Mouse (Mus musculus): ENCODE results near the gene Brms1. TPM values are rescaled to one million over a fixed set of nuclear protein-coding genes. Genes with fewer than 3 reads are reported as not detected.
"Not testable (repeated sequence)": the region's sequence is repeated elsewhere in the genome, so short reads cannot be mapped to it uniquely, and the experiment has no call there.

Brms1 gene
- total RNA-seq, 2 experiments from 2014 or later, result 0.96 to 12.7 TPM

DNA sequence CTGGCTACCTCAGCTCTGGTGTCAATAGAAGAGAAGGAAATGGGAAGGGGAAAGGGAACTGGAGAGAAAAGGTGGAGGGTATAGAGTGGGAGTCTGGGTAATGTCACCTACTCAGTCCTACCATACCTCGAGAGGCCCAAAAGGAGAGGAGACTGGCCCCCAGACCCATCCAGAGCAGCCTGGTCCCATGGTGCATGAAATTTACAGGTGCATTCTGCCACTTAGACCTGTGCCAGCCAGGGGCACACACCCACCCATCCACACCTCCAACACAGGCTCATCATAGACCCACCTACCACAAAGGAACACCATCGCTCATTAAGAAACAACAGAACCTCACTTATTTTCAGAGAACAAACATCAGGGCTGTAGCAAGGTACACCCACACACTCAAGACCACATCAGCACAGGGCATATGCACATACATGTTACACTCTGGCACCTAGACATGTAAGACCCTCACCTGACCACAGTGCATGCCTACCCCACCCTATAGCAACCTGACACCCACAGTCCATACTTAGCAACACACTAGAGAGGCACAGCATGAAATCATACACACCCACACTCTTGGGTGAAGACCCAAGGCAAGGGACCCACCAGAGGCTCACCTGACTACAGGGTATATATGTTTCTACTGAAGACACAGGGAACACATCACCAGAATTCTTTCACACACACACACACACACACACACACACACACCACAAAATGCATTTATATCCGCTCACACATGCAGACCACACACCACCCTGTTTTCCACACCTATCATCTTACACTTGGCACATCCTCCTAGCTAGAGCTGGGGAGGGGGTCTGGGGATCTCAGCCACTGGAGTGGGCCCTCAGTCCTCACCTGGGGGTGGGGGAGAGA lies 43.0 kb downstream of the Brms1 start:
- no peak for ATAC-seq (replicated peaks; ENCODE audit: low FRiP score, poor library complexity, severe bottlenecking)

GRCm38 (mm10) chr19:5084834-5085144 lies 43.6 kb downstream of the Brms1 start:
- ATAC-seq (replicated peaks; ENCODE audit: low FRiP score, poor library complexity, severe bottlenecking), result no peak

DNA sequence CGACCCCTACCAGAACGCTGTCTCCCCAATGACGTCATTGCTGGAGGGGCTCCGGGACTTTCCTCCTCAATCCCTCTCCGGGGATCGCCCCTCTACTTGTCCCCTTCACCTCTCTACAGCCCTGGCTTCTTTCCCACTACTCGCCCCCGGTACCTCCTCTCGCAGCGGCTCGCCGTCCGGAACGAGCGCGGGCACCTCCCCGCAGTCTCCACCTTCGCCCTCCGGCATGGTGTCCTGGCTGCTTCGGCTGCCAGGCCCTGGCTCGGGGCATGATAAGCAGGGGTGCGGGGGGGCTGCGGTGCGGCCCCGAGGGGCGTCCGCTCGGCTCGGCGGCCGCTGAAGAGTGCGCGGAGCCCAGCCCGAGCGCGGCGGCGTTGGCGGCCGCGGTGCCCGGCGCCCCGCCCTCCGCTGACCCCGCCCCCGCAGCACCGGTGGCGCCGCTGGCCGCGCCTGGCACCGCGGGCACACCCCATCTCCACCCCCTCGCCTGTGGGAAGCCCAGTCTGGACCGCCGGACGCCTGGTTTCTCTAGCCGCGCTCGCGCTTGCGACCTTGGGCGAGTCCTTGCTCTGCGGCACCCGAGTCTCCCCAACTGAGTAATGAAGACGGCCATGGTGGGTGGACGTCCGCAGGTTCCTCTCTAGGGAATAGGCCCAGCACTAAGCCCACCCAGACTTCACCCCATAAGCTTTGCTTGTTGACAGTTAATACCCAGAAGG lies 44.1 kb downstream of the Brms1 start, which contains the start of gene Tmem151a:
Tmem151a (minus strand) TSS at position 387 of the 719 bp plus-strand sequence.
- ATAC-seq (replicated peaks; ENCODE audit: low FRiP score, poor library complexity, severe bottlenecking), result 0 out of 2 replicates have a peak, but pooled peaks have one; percentile 33

DNA sequence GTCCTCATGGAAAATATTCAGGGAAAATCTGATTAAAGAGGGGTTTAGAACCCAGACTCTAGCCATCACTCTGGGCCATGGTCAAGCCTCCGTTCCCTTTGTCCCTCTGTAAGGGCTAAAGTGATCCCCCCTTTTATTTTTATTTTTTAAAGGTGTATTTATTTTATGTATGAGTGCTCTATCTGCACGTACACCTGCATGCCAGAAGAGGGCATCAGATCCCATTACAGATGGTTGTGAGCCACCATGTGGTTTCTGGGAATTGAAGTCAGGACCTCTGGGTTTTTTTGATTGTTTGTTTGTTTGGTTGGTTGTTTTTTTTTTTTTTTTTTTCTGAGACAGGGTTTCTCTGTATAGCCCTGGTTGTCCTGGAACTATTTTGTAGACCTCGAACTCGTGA lies 45.4 kb downstream of the Brms1 start:
- not testable (repeated sequence) for ATAC-seq (replicated peaks; ENCODE audit: low FRiP score, poor library complexity, severe bottlenecking)

- ATAC-seq (replicated peaks; ENCODE audit: low FRiP score, poor library complexity, severe bottlenecking), result peak; percentile 88
Measured at GRCm38 (mm10) chr19:5087884-5088728, 47.0 kb downstream of the Brms1 start, which contains the start of gene Yif1a. TSS of gene Yif1a (plus strand) at chr19:5088538.

GRCm38 (mm10) chr19:5089324-5089723 lies 48.2 kb downstream of the Brms1 start:
- no peak for ATAC-seq (replicated peaks; ENCODE audit: low FRiP score, poor library complexity, severe bottlenecking)

DNA sequence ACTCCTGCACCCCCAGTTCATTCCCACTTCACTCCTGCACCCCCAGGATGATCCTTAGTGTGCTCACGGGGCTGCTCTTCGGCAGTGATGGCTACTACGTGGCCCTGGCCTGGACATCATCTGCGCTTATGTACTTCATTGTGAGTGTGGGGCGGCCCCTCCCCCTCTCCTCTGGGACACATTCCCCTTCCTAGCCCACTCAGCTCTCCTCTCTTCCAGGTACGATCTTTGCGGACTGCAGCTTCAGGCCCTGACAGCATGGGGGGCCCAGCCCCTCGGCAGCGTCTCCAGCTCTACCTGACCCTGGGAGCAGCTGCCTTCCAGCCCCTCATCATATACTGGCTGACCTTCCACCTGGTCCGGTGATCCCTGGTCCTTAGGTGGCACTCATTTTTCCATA lies 50.9 kb downstream of the Brms1 start:
- no peak for ATAC-seq (replicated peaks; ENCODE audit: low FRiP score, poor library complexity, severe bottlenecking)

DNA sequence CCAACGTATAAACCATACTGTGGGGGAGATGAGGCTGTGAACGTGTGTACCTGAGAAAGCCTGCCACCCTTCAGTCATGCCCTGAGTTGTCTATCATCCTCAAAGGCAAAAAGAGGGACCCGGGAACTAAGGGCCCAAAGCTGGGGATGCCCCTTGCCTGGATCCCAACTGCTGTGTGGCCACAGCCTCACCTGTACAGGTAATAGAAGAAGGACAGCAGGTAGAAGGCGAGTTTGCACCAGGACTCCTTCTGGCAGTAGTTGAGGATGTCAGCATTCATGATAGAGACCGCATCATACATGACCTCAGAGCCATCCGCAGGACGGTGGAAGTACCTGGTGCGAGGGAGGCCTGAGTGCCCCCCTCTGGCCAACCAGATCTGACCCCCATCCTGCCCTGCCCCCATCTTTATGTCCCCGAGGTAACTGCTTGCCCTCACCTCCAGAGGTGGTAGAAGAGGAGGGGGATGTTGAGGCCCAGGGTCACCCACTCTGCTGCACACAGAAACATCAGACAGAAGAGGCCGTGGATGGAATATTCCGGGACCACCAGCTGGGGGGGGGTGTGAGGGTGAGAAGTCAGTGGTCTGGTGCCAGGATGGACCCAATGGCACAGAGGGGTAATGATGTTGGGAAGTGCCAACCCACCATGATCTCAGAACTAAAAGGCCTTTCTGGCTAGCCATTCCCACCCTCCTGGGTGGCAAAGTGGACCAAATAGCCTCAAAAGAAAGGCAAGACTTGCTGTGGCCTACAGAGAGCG lies 52.5 kb downstream of the Brms1 start:
- ATAC-seq (replicated peaks; ENCODE audit: low FRiP score, poor library complexity, severe bottlenecking), result 0 out of 2 replicates have a peak, but pooled peaks have one; percentile 2

DNA sequence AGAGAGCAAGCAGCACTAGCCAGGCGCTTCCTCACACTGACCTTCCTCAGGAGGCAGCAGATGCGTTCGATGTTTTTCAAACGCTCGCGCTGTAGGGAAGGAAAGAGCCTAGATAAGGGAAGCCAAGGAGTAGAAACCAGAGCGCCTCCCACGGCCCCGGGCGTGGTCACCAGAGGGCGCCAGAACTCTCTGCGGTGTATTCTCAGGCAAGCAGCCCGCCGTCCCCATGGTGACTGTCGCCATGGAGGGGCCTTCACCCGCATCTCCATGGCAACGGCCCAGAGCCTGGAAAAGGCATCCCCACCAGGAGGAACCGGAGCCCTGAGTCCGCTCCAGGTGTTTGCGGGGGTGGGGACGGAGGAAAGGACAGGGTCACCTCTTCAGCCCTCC lies 53.1 kb downstream of the Brms1 start:
- ATAC-seq (replicated peaks; ENCODE audit: low FRiP score, poor library complexity, severe bottlenecking), result peak; percentile 74

DNA sequence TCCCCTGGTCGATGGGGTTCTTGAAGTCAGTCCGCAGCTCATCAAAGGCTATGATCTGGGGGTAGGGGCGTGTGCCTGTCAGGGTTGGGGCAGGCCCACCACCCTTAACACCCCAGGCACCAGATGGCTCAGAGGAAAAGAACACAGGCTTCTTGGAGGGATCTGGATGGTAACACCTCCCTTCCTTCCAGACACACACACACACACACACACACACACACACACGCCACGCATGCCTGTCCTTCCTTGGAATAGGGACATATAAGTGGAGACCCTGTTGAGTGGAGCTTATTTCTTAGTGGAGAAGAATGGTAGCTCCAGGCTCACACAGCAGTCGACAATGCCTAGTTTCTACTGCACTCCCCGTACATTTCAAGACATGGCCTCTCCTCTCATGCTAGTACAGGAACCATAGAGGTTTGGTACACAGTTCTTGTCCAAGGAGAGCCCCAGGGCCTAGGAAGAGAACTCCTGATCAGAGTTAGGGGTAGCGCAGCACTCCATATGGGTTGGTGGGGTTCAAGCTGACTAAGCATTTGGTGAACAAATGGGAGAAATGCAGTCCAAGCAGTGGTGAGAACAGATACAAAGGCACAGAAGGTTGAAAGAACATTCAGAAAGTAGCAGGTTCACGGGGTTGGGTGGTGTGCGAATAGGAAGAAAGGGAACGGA lies 53.7 kb downstream of the Brms1 start:
- no peak for ATAC-seq (replicated peaks; ENCODE audit: low FRiP score, poor library complexity, severe bottlenecking)

DNA sequence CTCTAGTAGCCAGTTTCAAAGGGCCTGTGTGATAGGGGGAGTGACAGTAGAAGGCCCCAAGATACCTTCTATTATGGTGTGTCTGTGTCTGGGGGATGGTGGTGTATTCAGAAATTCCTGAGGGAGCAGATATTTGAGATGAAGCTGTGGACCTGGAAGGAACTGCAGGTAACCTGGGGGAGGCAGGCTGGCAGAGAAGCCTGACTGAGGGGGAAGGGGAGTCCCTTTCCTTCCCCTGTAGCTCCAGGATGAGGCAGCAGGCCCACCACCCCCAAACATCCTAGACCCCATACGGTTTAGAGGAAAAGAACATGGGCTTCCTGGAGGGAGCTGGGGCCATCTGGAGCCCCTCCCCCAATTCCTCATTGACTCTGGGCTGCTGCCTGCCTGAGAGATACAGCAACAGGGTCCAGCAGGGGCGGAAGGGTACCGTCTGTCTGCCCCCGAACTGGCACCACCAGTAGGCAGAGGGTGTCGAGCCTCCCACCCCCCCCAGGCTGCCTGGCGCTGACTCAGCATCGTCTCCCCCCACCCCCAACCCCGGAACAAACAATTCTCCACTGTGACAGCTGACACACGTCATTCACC lies 54.8 kb downstream of the Brms1 start:
- no peak for ATAC-seq (replicated peaks; ENCODE audit: low FRiP score, poor library complexity, severe bottlenecking)

- no peak for ATAC-seq (replicated peaks; ENCODE audit: low FRiP score, poor library complexity, severe bottlenecking)
Measured at GRCm38 (mm10) chr19:5097521-5098362, 56.6 kb downstream of the Brms1 start.

GRCm38 (mm10) chr19:5098363-5099143 lies 57.4 kb downstream of the Brms1 start, which contains the start of gene Cnih2:
TSS of gene Cnih2 (minus strand) at chr19:5098521.
- ATAC-seq (replicated peaks; ENCODE audit: low FRiP score, poor library complexity, severe bottlenecking), result no peak

All from erythroblast, adult 5-6 weeks (primary cell).